Mouse (Mus musculus): ENCODE results near the gene Rapgef4. TPM values are rescaled to one million over a fixed set of nuclear protein-coding genes. Genes with fewer than 3 reads are reported as not detected.
"Not testable (repeated sequence)": the region's sequence is repeated elsewhere in the genome, so short reads cannot be mapped to it uniquely, and the experiment has no call there.

The Rapgef4 gene
- polyA plus RNA-seq, 1 experiment from 2014 or later: 23.4 TPM

DNA sequence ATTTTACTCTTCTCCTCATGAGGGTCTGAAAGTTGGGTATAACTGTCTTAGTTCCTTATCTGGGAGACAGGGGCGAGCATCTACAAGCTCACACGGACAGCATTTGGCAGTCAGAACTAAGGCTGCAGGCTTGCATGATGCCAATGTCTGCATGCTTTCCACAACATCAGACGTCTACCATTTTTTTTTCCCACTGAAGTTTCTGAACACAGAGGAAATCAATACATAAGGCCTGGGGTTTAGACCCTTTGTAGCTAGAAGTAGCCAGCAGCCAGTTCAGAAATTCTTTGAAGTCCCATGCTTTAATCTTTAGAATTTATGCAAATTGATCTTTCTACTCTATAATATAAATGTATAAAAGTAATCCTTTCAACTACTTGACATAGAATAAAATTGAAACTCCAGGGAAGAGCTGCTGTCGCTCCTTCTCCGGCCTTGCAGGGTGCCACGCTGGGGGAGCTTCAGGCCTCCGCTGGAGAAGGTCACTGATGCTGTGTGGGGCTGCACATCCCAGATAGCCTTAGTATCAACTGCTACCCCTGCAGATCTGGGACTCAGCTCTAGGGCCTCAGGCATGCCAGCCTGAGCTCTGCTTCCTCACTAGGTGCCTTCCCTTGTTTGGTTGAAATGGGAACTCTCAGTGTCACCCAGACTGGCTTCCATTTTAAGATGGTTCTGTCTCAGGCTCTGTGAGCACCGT lies 148.7 kb downstream of the Rapgef4 start:
- Histone ChIP-seq H3K4me2 (ENCODE audit: low read length) (no peak overlapping the region), H3K27ac (ENCODE audit: low read length) (no peak overlapping the region), H3K4me3 (replicated peaks; ENCODE audit: low read length) (no peak overlapping the region), H3K4me1 (replicated peaks; ENCODE audit: control insufficient read depth, insufficient read depth, low read length) (no peaks in the 10 kb centered on the region), H3K27me3 (replicated peaks; ENCODE audit: control insufficient read depth, insufficient read depth, low read length) (no peaks in the 10 kb centered on the region), H3K9ac (replicated peaks; ENCODE audit: low read depth, low read length) (no peak overlapping the region), H3K36me3 (ENCODE audit: control insufficient read depth, insufficient read depth) (no peaks in the 10 kb centered on the region), H3K9me3 (ENCODE audit: control insufficient read depth, low read length) (no peaks in the 10 kb centered on the region)
- WGBS: 69% methylated on average over 8 of the region's 8 CpGs
- no peak for ATAC-seq

DNA sequence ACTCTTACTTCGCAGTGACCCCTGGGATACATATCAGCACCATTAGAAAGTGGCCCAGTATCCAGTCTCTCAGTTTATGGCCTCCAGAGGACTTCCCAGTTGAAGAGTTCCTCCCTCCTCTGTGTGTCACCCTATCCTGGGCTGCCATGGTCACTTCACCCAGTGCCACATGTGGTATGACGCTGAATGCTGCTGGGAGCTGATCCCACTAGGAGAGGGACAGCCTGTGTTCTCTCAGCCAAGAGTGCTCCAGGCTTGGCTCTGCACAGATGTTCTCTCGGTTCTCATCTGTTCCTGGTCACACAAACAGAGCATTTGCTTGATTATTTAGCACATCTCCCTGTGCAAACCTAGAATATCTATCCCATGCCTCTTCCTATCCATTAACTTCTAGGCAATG lies 151.2 kb downstream of the Rapgef4 start:
- no peaks in the 10 kb centered on the region for H3K9me3 ChIP-seq (ENCODE audit: control insufficient read depth, low read length)
- H3K4me2 ChIP-seq (ENCODE audit: low read length): no peak overlapping the region
- no peak overlapping the region for H3K9ac ChIP-seq (replicated peaks; ENCODE audit: low read depth, low read length)
- WGBS: 89% methylated on average over 3 of the region's 3 CpGs
- no peak for ATAC-seq
- H3K4me1 ChIP-seq (replicated peaks; ENCODE audit: control insufficient read depth, insufficient read depth, low read length): peaks cover 13% of the 10 kb centered on the region
- H3K27me3 ChIP-seq (replicated peaks; ENCODE audit: control insufficient read depth, insufficient read depth, low read length): no peaks in the 10 kb centered on the region
- no peak overlapping the region for H3K4me3 ChIP-seq (replicated peaks; ENCODE audit: low read length)
- H3K27ac ChIP-seq (ENCODE audit: low read length): no peak overlapping the region
- H3K36me3 ChIP-seq (ENCODE audit: control insufficient read depth, insufficient read depth): no peaks in the 10 kb centered on the region

DNA sequence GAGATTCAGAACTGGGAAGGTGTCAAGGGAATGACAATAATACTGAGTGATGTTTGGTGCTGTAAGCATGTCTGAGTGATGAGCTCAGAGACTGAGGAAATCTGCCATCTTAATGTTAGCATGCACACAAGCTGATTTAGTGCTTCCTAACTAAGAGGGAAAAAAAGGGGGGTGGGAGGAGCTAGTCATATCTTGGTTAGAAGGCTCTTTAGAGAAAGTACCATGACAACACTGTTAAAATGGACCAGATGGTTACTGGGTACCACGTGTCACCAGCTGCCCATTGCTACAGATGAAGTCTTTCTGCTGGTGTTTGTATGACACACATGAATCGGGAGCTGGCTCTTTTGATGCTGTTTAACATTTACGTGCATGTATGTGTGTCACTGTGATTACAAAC lies 155.0 kb downstream of the Rapgef4 start:
- no peak overlapping the region for H3K27ac ChIP-seq (ENCODE audit: low read length)
- 39% methylated on average over 3 of the region's 3 CpGs for WGBS
- H3K4me2 ChIP-seq (ENCODE audit: low read length): no peak overlapping the region
- no peak overlapping the region for H3K4me3 ChIP-seq (replicated peaks; ENCODE audit: low read length)
- H3K36me3 ChIP-seq (ENCODE audit: control insufficient read depth, insufficient read depth): no peaks in the 10 kb centered on the region
- H3K9ac ChIP-seq (replicated peaks; ENCODE audit: low read depth, low read length): no peak overlapping the region
- no peaks in the 10 kb centered on the region for H3K27me3 ChIP-seq (replicated peaks; ENCODE audit: control insufficient read depth, insufficient read depth, low read length)
- ATAC-seq: peak; percentile 70
- no peaks in the 10 kb centered on the region for H3K9me3 ChIP-seq (ENCODE audit: control insufficient read depth, low read length)
- peaks cover 20% of the 10 kb centered on the region for H3K4me1 ChIP-seq (replicated peaks; ENCODE audit: control insufficient read depth, insufficient read depth, low read length)

DNA sequence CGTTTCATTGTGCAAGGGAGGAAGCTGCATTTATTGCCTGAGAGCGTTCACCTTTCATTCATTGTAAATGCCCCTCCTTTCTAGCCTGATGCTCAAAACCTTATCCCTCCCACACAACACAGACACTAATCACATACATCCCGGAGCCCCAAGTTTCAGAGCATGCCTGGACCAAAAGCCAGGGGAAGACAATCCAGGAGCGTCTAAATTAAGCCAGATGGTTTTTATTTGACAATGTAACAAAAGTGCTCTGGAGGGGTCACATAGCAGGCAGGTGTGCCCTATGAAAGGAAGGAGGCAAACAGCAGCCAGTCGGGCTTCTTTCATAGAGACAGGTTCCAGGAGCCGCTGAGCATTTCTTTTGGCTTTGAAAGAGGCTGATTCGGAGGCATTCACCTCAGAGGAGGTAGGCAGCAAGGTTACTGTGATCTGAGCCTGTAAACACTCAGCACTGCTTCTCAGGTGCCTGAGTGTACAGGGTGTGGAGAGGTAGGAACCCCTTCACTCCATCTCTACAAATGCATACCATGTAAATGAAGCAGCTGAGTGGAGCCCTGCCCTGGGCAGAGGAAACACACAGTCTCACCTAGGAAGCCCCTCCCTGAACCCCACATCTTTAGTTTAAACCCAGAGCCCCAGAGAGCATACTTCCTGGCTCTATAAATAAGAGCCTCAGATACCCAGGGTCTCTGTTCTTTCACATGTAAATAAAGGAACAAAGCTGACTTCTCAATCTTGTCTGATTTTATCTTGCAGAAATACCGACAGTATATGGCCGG lies 155.6 kb downstream of the Rapgef4 start:
- H3K4me2 ChIP-seq (ENCODE audit: low read length): no peak overlapping the region
- WGBS: 41% methylated on average over 9 of the region's 9 CpGs
- no peak overlapping the region for H3K27ac ChIP-seq (ENCODE audit: low read length)
- no peak overlapping the region for H3K4me3 ChIP-seq (replicated peaks; ENCODE audit: low read length)
- H3K27me3 ChIP-seq (replicated peaks; ENCODE audit: control insufficient read depth, insufficient read depth, low read length): no peaks in the 10 kb centered on the region
- ATAC-seq: no peak
- peaks cover 20% of the 10 kb centered on the region for H3K4me1 ChIP-seq (replicated peaks; ENCODE audit: control insufficient read depth, insufficient read depth, low read length)
- no peaks in the 10 kb centered on the region for H3K9me3 ChIP-seq (ENCODE audit: control insufficient read depth, low read length)
- 0 out of 2 replicates have a peak overlapping the region, but pooled peaks have one; percentile 18 for H3K9ac ChIP-seq (replicated peaks; ENCODE audit: low read depth, low read length)
- H3K36me3 ChIP-seq (ENCODE audit: control insufficient read depth, insufficient read depth): no peaks in the 10 kb centered on the region

DNA sequence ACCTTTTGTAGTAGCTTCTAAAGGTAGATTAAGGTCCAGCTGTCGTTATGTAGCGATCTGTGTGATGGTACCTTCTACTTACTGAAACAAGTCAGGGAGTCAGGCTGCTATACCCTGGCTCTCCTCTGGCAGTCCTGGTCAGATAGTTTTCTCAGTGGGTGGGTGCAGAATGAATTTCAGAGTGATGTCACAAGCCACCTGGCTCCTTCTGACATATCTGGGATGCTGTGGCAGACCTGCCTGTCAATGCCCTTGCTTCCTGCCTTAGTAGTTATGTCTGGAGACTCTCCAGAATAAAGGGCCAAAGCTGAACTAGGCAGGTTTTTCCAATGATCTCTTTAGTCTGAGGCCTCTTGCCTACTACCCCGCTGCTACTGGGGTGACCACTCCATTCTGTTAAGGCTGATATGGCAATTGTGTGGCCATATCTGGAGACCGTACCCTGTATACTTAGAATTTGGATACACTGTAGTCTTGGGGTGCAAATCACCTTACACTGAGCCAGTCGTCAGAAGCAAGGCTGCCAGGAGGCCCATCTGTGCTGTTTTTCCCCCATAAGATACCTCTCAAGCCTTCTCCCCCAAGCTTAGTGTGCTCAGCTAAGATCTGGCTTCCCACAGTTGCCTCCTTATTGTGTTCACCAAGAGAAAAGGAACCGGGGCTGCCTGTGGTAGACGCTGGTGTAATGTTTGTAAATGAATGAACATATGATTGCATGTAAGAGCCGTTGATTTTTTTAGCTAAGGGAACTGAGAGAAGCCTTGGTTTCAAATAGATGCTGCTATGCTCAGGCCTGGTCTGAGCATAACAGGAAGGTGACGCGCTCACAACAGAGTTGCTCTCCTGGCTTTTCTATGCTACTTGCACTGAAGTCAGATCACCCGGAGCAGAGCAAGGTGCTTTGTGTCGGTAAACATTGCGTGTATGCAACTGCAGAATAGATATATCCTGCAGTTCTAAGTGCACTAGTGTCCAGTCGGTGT lies 159.1 kb downstream of the Rapgef4 start:
- 75% methylated on average over 14 of the region's 14 CpGs for WGBS
- no peak overlapping the region for H3K27ac ChIP-seq (ENCODE audit: low read length)
- peak; percentile 57; the same call in 1 of the 2 replicates for ATAC-seq

DNA sequence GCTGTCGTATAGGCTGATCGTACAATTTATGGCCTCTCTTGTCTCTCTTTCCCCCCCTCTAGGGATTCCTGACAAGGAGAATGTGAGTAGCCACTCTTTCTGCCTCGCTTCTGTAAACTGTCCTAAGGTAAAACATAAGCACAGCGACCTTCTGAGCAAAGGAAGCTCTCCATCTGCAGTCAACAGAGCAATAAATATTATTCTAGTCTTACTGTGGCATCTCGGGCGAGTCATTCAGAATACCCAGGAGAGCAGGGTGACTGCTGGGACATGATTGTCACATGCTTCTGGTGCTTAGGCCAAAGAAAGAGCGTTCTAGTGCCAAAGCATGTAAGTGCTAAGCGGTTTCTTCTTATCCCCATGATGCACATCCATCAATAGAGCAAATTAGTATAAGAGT lies 160.1 kb downstream of the Rapgef4 start:
- ATAC-seq: no peak
- Histone ChIP-seq H3K36me3 (ENCODE audit: control insufficient read depth, insufficient read depth) (no peaks in the 10 kb centered on the region), H3K4me3 (replicated peaks; ENCODE audit: low read length) (no peak overlapping the region), H3K27ac (ENCODE audit: low read length) (no peak overlapping the region), H3K9ac (replicated peaks; ENCODE audit: low read depth, low read length) (no peak overlapping the region), H3K4me1 (replicated peaks; ENCODE audit: control insufficient read depth, insufficient read depth, low read length) (peaks cover 16% of the 10 kb centered on the region), H3K4me2 (ENCODE audit: low read length) (no peak overlapping the region), H3K27me3 (replicated peaks; ENCODE audit: control insufficient read depth, insufficient read depth, low read length) (no peaks in the 10 kb centered on the region), H3K9me3 (ENCODE audit: control insufficient read depth, low read length) (no peaks in the 10 kb centered on the region)
- WGBS: 79% methylated on average over 8 of the region's 8 CpGs

More for the DNA sequence above, 159.1 kb downstream of the Rapgef4 start:
- Histone ChIP-seq H3K9me3 (ENCODE audit: control insufficient read depth, low read length) (no peaks in the 10 kb centered on the region), H3K36me3 (ENCODE audit: control insufficient read depth, insufficient read depth) (no peaks in the 10 kb centered on the region), H3K4me3 (replicated peaks; ENCODE audit: low read length) (no peak overlapping the region), H3K27me3 (replicated peaks; ENCODE audit: control insufficient read depth, insufficient read depth, low read length) (no peaks in the 10 kb centered on the region), H3K4me1 (replicated peaks; ENCODE audit: control insufficient read depth, insufficient read depth, low read length) (peaks cover 20% of the 10 kb centered on the region), H3K9ac (replicated peaks; ENCODE audit: low read depth, low read length) (no peak overlapping the region), H3K4me2 (ENCODE audit: low read length) (no peak overlapping the region)

DNA sequence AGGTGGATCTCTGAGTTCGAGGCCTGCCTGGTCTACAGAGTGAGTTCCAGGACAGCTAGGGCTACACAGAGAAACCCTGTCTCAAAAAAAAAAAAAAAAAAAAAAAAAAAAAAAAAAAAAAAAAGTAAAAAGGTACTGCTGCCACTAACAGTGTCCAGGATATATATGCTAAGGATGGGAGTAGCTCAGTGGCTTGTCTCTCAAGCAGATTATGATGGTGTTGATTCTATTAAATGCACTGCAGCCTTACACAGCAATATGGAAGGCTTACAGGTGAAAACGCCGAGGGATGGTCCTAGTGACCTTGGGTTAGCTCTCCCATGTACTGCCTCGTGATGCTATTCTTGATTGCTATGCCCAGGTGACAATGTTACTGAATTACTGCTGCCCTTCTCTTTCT lies 160.7 kb downstream of the Rapgef4 start:
- ATAC-seq; H3K9ac ChIP-seq (replicated peaks; ENCODE audit: low read depth, low read length); H3K36me3 ChIP-seq (ENCODE audit: control insufficient read depth, insufficient read depth); H3K9me3 ChIP-seq (ENCODE audit: control insufficient read depth, low read length); H3K27ac ChIP-seq (ENCODE audit: low read length); H3K4me3 ChIP-seq (replicated peaks; ENCODE audit: low read length); H3K4me2 ChIP-seq (ENCODE audit: low read length); H3K27me3 ChIP-seq (replicated peaks; ENCODE audit: control insufficient read depth, insufficient read depth, low read length): not testable (repeated sequence)
- WGBS: 90% methylated on average over 4 of the region's 4 CpGs
- peaks cover 10% of the 10 kb centered on the region for H3K4me1 ChIP-seq (replicated peaks; ENCODE audit: control insufficient read depth, insufficient read depth, low read length)

DNA sequence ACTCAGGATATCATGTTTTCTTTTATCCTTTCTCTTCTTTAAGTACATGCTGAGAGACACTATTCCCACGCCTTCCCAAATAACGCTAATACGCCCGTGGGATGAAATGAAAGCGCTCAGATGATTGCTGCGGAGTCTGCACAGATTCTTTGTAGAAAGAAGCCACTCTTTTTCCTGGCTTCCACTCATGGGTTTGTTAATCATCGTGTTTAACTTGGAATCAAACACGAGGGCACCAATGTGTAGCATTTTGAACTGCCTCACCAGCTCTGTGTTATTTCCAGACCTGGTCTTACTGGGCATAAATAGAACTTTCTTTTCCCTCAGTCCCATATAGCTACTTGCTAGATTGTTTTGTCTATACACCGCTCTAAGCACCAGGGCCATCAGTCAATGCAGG lies 162.4 kb downstream of the Rapgef4 start:
- WGBS: 74% methylated on average over 9 of the region's 9 CpGs
- H3K4me3 ChIP-seq (replicated peaks; ENCODE audit: low read length): no peak overlapping the region
- H3K4me2 ChIP-seq (ENCODE audit: low read length): no peak overlapping the region
- peaks cover 7% of the 10 kb centered on the region for H3K4me1 ChIP-seq (replicated peaks; ENCODE audit: control insufficient read depth, insufficient read depth, low read length)
- no peaks in the 10 kb centered on the region for H3K36me3 ChIP-seq (ENCODE audit: control insufficient read depth, insufficient read depth)
- ATAC-seq: no peak
- H3K9ac ChIP-seq (replicated peaks; ENCODE audit: low read depth, low read length): no peak overlapping the region
- no peaks in the 10 kb centered on the region for H3K27me3 ChIP-seq (replicated peaks; ENCODE audit: control insufficient read depth, insufficient read depth, low read length)
- no peaks in the 10 kb centered on the region for H3K9me3 ChIP-seq (ENCODE audit: control insufficient read depth, low read length)
- no peak overlapping the region for H3K27ac ChIP-seq (ENCODE audit: low read length)

Measured in forebrain, embryonic 16.5 days (tissue).